Mouse (Mus musculus) liver, adult 2 months (tissue): ENCODE data around the gene Gatad1.

Source experiments
- CTCF ChIP-seq: fragments of 200-500 bp; IDR thresholded peaks from 2 replicates; pipeline ENCODE4 v1.5.1; 2011; ENCODE audit warnings: low read depth, low read length, control low read depth
- POLR2A ChIP-seq: fragments of 200-500 bp; IDR thresholded peaks from 2 replicates; pipeline ENCODE4 v1.6.1; 2011; ENCODE audit warnings: low read length, control low read depth; ENCODE audit not compliant: insufficient read depth; ENCODE audit errors: extremely low read depth

- TF ChIP-seq CTCF (no peak), POLR2A (no peak)
Measured at GRCm38 (mm10) chr5:3702180-3702579, 45.2 kb upstream of the Gatad1 start.
